Mouse (Mus musculus) heart, postnatal 0 days (tissue): ENCODE data around the gene Sipa1l2.

ENCODE experiments used
- CTCF ChIP-seq: IDR thresholded peaks from 2 replicates; pipeline ENCODE4 v1.5.1; 2016; ENCODE audit warnings: antibody characterized with exemption, control low read depth, low read depth
- EP300 ChIP-seq: IDR thresholded peaks from 2 replicates; pipeline ENCODE4 v1.6.1; 2016; ENCODE audit warnings: antibody characterized with exemption, low read depth

GRCm38 (mm10) chr8:125531088-125531438 lies 38.5 kb downstream of the Sipa1l2 start:
- TF ChIP-seq CTCF (no peak), EP300 (no peak)
